Mouse (Mus musculus) testis, adult 2 months (tissue): Measurements from ENCODE around the gene Fam13c.

Source experiments
- CTCF ChIP-seq: fragments of 200-500 bp; IDR thresholded peaks from 2 replicates; pipeline ENCODE4 v1.5.1; 2012; ENCODE audit warnings: low read depth, mild to moderate bottlenecking, inconsistent platforms, low read length, moderate library complexity; ENCODE audit not compliant: control insufficient read depth, insufficient read depth, insufficient replicate concordance
- POLR2A ChIP-seq: fragments of 200-500 bp; IDR thresholded peaks from 2 replicates; pipeline ENCODE4 v1.6.1; 2012; ENCODE audit warnings: low read depth, mild to moderate bottlenecking, inconsistent platforms, low read length, moderate library complexity; ENCODE audit not compliant: control insufficient read depth

DNA sequence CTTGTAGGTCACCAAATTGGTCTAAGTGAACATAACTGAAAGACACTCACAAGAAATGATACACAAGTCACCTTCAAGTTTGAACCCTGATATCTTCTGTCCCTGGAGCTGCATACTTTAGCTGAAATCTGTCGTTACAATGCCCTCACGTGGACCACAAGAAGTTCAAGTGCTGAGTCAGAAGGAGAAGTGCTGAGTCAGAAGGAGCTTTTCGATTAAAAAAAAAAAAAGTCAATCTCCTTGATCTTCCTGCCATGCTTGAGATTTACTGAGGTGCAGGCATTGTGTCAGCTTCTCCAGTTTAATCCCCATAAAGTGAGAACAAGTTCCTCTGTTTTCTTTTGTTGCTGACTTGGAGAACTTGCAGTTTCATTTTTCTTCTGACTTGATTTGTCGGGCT lies 38.3 kb upstream of the Fam13c start:
- TF ChIP-seq CTCF: no peak
- TF ChIP-seq POLR2A: no peak
